Mouse (Mus musculus) layer of hippocampus, adult 18-20 months (tissue): Measurements from ENCODE around the gene St6galnac3. TPM values are rescaled to one million over a fixed set of nuclear protein-coding genes. Genes with fewer than 3 reads are reported as not detected.

ENCODE experiments used
- DNase-seq, 2 experiments: peaks; one replicate each; pipeline ENCODE4 v3.0.0; 2022; ENCODE audit warnings: low spot score in 2 of 2
- total RNA-seq, 2 experiments: library from RNA; stranded (reverse); gene quantifications; 2 replicates each; pipeline ENCODE4 v1.2.3; 2021

St6galnac3 gene
- total RNA-seq, 2 experiments from 2014 or later: 24.7 to 27.0 TPM

GRCm38 (mm10) chr3:153480636-153481006 lies 244.4 kb downstream of the St6galnac3 start:
- DNase-seq: no peak

- no peak for DNase-seq
Observed at GRCm38 (mm10) chr3:153480005-153480635, 244.9 kb downstream of the St6galnac3 start.

GRCm38 (mm10) chr3:153475919-153476318 lies 249.1 kb downstream of the St6galnac3 start:
- no peak for DNase-seq

GRCm38 (mm10) chr3:153475461-153475860 lies 249.5 kb downstream of the St6galnac3 start:
- DNase-seq: no peak

GRCm38 (mm10) chr3:153472583-153473471 lies 252.1 kb downstream of the St6galnac3 start:
- peak in 1 of 2 experiments; percentile 64 for DNase-seq

GRCm38 (mm10) chr3:153463849-153464248 lies 261.1 kb downstream of the St6galnac3 start:
- no peak for DNase-seq

- no peak for DNase-seq
Observed at GRCm38 (mm10) chr3:153460173-153460572, 264.8 kb downstream of the St6galnac3 start.

- peak in 1 of 2 experiments; percentile 28 for DNase-seq
Observed at GRCm38 (mm10) chr3:153458593-153458992, 266.4 kb downstream of the St6galnac3 start.

- no peak for DNase-seq
Observed at GRCm38 (mm10) chr3:153457701-153458100, 267.3 kb downstream of the St6galnac3 start.

GRCm38 (mm10) chr3:153457203-153457602 lies 267.8 kb downstream of the St6galnac3 start:
- DNase-seq: peak in 1 of 2 experiments; percentile 57

- no peak for DNase-seq
Observed at GRCm38 (mm10) chr3:153456227-153456626, 268.7 kb downstream of the St6galnac3 start.

- DNase-seq: no peak
Observed at GRCm38 (mm10) chr3:153453127-153454049, 271.6 kb downstream of the St6galnac3 start.

- no peak for DNase-seq
Observed at GRCm38 (mm10) chr3:153452299-153452996, 272.5 kb downstream of the St6galnac3 start.

GRCm38 (mm10) chr3:153441329-153441728 lies 283.6 kb downstream of the St6galnac3 start:
- DNase-seq: no peak

GRCm38 (mm10) chr3:153436076-153437021 lies 288.6 kb downstream of the St6galnac3 start:
- DNase-seq: no peak

- DNase-seq: no peak
Observed at GRCm38 (mm10) chr3:153433010-153433409, 292.0 kb downstream of the St6galnac3 start.

GRCm38 (mm10) chr3:153432053-153432816 lies 292.7 kb downstream of the St6galnac3 start:
- no peak for DNase-seq

GRCm38 (mm10) chr3:153429840-153430239 lies 295.1 kb downstream of the St6galnac3 start:
- DNase-seq: no peak

- no peak for DNase-seq
Observed at GRCm38 (mm10) chr3:153421918-153422290, 303.1 kb downstream of the St6galnac3 start.
